Mouse (Mus musculus): Measurements from ENCODE around the gene Inka1.

- TF ChIP-seq CTCF (IDR thresholded peaks at IDR 0.05; ENCODE audit: low read depth, low read length) (no peak), POLR2A (IDR thresholded peaks at IDR 0.05; ENCODE audit: borderline replicate concordance, low read depth, low read length) (no peak)
Observed at GRCm38 (mm10) chr9:107975399-107976386, 10.0 kb downstream of the Inka1 start, which contains the start of gene Uba7.
